Mouse (Mus musculus): ENCODE results near the gene Ccdc88a. TPM values are rescaled to one million over a fixed set of nuclear protein-coding genes. Genes with fewer than 3 reads are reported as not detected.
A peak's percentile ranks its signal among the peaks of the same experiment; 100 is the strongest.

The Ccdc88a gene
- total and polyA plus RNA-seq, 2 experiments from 2014 or later = 74.5 to 89.2 TPM

DNA sequence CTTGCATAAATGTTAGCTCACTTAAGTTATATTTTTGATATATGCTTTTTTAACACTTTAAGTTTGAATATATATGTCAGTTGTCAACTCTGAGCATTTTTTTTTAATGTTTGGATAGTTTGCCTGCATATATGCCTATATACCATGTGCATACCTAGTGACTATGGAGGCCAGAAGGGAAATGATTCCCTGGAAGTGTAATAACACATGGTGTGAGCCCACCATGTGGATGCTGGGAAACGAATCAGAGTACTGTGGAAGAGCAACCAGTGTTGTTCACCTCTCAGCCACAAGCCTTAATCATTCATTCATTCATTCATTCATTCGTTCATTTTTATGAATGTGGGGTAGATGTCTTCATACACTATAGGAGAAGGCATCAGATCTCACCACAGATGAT is 26.9 kb downstream of the Ccdc88a start:
- H3K4me2 ChIP-seq (ENCODE audit: low read depth, low read length, poor library complexity, severe bottlenecking) = no peak overlapping the region
- no peaks in the 10 kb centered on the region for H3K27me3 ChIP-seq (ENCODE audit: insufficient read depth, low read length)
- TF ChIP-seq CTCF (IDR thresholded peaks at IDR 0.05) = no peak
- WGBS = 92% methylated on average over 2 of the region's 2 CpGs
- ATAC-seq (ENCODE audit: low FRiP score) = no peak
- no peaks in the 10 kb centered on the region for H3K9me3 ChIP-seq (ENCODE audit: low read length)
- H3K36me3 ChIP-seq (ENCODE audit: insufficient read depth, low read length) = no peaks in the 10 kb centered on the region
- no peak overlapping the region for H3K9ac ChIP-seq (replicated peaks; ENCODE audit: low read length, poor library complexity, severe bottlenecking)
- H3K4me1 ChIP-seq (ENCODE audit: insufficient read depth, low read length) = no peaks in the 10 kb centered on the region
- no peak overlapping the region for H3K4me3 ChIP-seq (ENCODE audit: low read depth, low read length)
- DNase-seq (ENCODE audit: low spot score) = no peak
- H3K27ac ChIP-seq (ENCODE audit: low read depth, low read length) = no peak overlapping the region

DNA sequence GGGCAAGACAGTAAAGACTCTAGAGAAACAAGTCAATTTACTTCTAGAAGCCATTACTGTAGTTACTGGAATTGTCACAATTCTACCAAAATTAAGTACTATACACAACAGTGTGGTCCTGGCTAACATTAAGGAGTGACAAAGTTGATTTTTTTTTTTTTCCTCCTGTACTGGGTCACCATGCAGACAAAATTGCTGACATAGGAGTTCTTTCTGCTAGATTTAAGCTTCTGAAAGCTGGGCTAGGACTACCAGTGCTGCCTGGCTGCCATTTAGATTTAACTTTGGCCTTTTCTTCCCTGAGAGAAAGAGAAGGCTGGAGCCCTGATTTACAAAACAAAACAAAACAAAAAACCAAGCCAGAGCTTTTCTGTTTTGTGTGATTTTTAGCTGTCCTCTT is 32.8 kb downstream of the Ccdc88a start:
- Histone ChIP-seq H3K4me1 (ENCODE audit: insufficient read depth, low read length) (no peaks in the 10 kb centered on the region), H3K27ac (ENCODE audit: low read depth, low read length) (no peak overlapping the region), H3K9me3 (ENCODE audit: low read length) (no peaks in the 10 kb centered on the region), H3K36me3 (ENCODE audit: insufficient read depth, low read length) (no peaks in the 10 kb centered on the region), H3K4me3 (ENCODE audit: low read depth, low read length) (no peak overlapping the region), H3K4me2 (ENCODE audit: low read depth, low read length, poor library complexity, severe bottlenecking) (no peak overlapping the region), H3K27me3 (ENCODE audit: insufficient read depth, low read length) (no peaks in the 10 kb centered on the region), H3K9ac (replicated peaks; ENCODE audit: low read length, poor library complexity, severe bottlenecking) (no peak overlapping the region)
- ATAC-seq (ENCODE audit: low FRiP score) (no peak), DNase-seq (ENCODE audit: low spot score) (no peak)
- no peak for TF ChIP-seq CTCF (IDR thresholded peaks at IDR 0.05)

DNA sequence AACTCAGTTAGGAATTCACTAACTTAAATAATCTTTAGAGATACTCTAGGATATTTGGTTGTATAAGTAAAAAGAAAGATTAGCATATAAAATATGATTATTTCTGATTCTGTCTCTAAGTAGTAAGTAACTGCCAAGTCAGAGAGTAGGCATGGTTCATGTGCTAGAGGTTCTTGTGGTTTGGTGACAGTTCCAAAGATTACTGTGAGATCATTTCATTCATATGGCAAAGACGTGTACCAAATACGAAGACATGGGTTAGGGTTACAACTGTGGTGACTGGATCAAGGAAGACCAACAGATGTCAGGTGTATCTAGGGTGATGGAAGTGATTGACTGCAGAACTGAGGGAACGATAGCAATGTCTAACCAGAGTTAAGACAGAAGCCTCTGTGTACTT is 50.0 kb downstream of the Ccdc88a start:
- no peak overlapping the region for H3K4me2 ChIP-seq (ENCODE audit: low read depth, low read length, poor library complexity, severe bottlenecking)
- H3K36me3 ChIP-seq (ENCODE audit: insufficient read depth, low read length) = peaks cover 2% of the 10 kb centered on the region; the same call in 1 of the 2 replicates
- no peaks in the 10 kb centered on the region for H3K9me3 ChIP-seq (ENCODE audit: low read length)
- WGBS = 94% methylated on average over 3 of the region's 3 CpGs
- H3K9ac ChIP-seq (replicated peaks; ENCODE audit: low read length, poor library complexity, severe bottlenecking) = no peak overlapping the region
- H3K27me3 ChIP-seq (ENCODE audit: insufficient read depth, low read length) = no peaks in the 10 kb centered on the region
- H3K4me1 ChIP-seq (ENCODE audit: insufficient read depth, low read length) = no peaks in the 10 kb centered on the region
- ATAC-seq (ENCODE audit: low FRiP score) (no peak), DNase-seq (ENCODE audit: low spot score) (no peak)
- H3K27ac ChIP-seq (ENCODE audit: low read depth, low read length) = no peak overlapping the region
- no peak for TF ChIP-seq CTCF (IDR thresholded peaks at IDR 0.05)
- H3K4me3 ChIP-seq (ENCODE audit: low read depth, low read length) = no peak overlapping the region

DNA sequence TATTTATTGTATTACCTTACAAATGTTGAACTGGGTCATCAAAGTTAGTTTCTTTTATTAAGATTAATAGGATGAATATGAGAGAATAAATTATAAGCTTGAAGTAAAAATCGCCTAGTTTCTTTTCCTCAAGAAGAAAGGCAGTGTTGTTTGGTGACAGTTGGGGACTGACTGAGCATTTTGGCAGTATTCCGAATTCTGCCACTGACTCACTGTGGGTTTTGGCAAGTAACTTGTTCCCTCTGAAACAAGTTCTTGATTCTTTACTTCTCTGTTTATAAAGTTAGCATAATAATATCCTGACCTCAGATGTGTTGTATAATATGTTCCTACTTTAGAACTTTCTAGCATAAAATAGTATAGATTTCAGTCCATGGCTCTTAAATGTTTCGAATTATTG is 55.3 kb downstream of the Ccdc88a start:
- ATAC-seq (ENCODE audit: low FRiP score) (no peak), DNase-seq (ENCODE audit: low spot score) (peak; percentile 84)
- no peak overlapping the region for H3K27ac ChIP-seq (ENCODE audit: low read depth, low read length)
- H3K4me3 ChIP-seq (ENCODE audit: low read depth, low read length) = no peak overlapping the region
- no peak for TF ChIP-seq CTCF (IDR thresholded peaks at IDR 0.05)
- H3K36me3 ChIP-seq (ENCODE audit: insufficient read depth, low read length) = peaks cover 6% of the 10 kb centered on the region
- H3K4me2 ChIP-seq (ENCODE audit: low read depth, low read length, poor library complexity, severe bottlenecking) = no peak overlapping the region
- no peak overlapping the region for H3K9ac ChIP-seq (replicated peaks; ENCODE audit: low read length, poor library complexity, severe bottlenecking)
- no peaks in the 10 kb centered on the region for H3K27me3 ChIP-seq (ENCODE audit: insufficient read depth, low read length)
- no peaks in the 10 kb centered on the region for H3K4me1 ChIP-seq (ENCODE audit: insufficient read depth, low read length)
- no peaks in the 10 kb centered on the region for H3K9me3 ChIP-seq (ENCODE audit: low read length)
- 72% methylated on average over 3 of the region's 3 CpGs for WGBS

DNA sequence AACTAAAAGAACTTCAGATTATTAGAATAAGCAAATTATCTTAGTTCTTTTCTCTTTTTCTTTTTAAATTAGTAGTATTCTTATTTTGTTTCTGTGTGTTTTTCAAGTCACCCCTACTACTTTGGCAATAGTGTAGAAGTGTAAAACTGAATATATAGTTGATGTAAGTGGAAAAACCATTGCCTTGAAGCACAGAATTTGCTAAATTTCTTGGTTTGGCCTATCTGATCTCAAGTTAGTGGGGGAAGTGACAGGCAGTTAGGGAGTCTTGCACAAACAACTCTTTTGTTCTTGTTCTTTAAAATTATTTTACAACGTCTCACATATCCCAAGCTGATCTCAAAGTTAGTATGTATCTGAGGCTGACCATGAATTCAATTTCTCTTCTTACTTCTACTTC is 57.6 kb downstream of the Ccdc88a start:
- no peak for DNase-seq (ENCODE audit: low spot score)
- no peak overlapping the region for H3K4me2 ChIP-seq (ENCODE audit: low read depth, low read length, poor library complexity, severe bottlenecking)
- WGBS = 93% methylated on average over 1 of the region's 1 CpGs

DNA sequence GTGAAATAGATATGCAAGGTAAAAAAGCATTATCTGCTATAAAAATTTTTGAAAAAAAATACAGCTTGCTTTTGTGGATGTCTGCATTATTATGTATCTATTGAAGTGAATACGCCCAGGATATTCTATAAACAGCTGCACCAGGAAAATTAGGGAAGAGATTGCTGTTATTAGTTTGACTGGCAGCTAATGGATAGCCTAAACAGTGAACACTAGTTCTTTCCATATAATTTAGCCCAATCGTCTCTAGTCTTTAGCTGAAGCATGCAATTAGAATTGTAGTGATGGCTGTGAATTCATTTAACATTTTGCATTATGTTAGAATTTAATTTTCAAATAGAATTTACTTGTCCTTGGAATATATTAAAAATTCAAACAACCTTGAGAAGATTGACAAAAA is 75.3 kb downstream of the Ccdc88a start:
- no peak for ATAC-seq (ENCODE audit: low FRiP score)
- no peak for TF ChIP-seq CTCF (IDR thresholded peaks at IDR 0.05)
- Histone ChIP-seq H3K4me1 (ENCODE audit: insufficient read depth, low read length) (no peaks in the 10 kb centered on the region), H3K27ac (ENCODE audit: low read depth, low read length) (no peak overlapping the region), H3K9me3 (ENCODE audit: low read length) (no peaks in the 10 kb centered on the region), H3K36me3 (ENCODE audit: insufficient read depth, low read length) (peaks cover 3% of the 10 kb centered on the region; the same call in 1 of the 2 replicates), H3K4me3 (ENCODE audit: low read depth, low read length) (no peak overlapping the region), H3K4me2 (ENCODE audit: low read depth, low read length, poor library complexity, severe bottlenecking) (no peak overlapping the region), H3K27me3 (ENCODE audit: insufficient read depth, low read length) (no peaks in the 10 kb centered on the region), H3K9ac (replicated peaks; ENCODE audit: low read length, poor library complexity, severe bottlenecking) (no peak overlapping the region)
- 84% methylated on average over 2 of the region's 2 CpGs for WGBS
- no peak for DNase-seq (ENCODE audit: low spot score)

More for the DNA sequence above, 57.6 kb downstream of the Ccdc88a start:
- H3K36me3 ChIP-seq (ENCODE audit: insufficient read depth, low read length) = peaks cover 3% of the 10 kb centered on the region
- no peaks in the 10 kb centered on the region for H3K4me1 ChIP-seq (ENCODE audit: insufficient read depth, low read length)
- H3K27me3 ChIP-seq (ENCODE audit: insufficient read depth, low read length) = no peaks in the 10 kb centered on the region
- H3K9ac ChIP-seq (replicated peaks; ENCODE audit: low read length, poor library complexity, severe bottlenecking) = no peak overlapping the region
- TF ChIP-seq CTCF (IDR thresholded peaks at IDR 0.05) = no peak
- H3K4me3 ChIP-seq (ENCODE audit: low read depth, low read length) = no peak overlapping the region
- H3K27ac ChIP-seq (ENCODE audit: low read depth, low read length) = no peak overlapping the region
- no peak for ATAC-seq (ENCODE audit: low FRiP score)
- no peaks in the 10 kb centered on the region for H3K9me3 ChIP-seq (ENCODE audit: low read length)
